Comparison of ENCODE assay signal across 19 mouse cellular contexts in the genomic region with DNA sequence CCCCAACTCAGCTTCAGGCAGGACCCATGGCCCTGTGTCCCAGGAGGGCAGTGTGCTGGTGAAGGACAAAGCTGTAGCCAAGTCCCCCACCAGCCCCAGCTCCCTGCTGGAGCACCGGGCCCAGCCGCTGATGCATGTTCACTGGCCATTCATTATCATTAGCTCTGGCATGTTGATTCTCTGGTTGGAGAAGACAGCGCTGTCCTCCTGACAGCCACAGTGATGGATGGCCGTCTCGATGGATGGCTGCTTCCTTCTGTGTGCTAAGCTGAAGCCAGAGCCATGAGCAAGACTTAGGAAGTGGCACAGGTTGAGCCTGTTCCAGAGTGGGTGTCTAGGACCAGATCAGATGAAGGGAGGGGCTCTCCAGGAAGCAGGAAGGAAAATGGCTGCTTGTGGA. TPM values are rescaled to one million over a fixed set of nuclear protein-coding genes. Genes with fewer than 3 reads are reported as not detected.
DNase-seq lines count a peak whose midpoint lies in the region; ATAC-seq and TF ChIP-seq lines count a peak whose summit lies in the region.
"Had no signal": no experiment of that assay in that cellular context is flagged by ENCODE, and none has a peak within 500 bp of the region (broad histone marks: within the 10 kb centered on the region; RNA-seq: fewer than 3 reads in every experiment).

No protein-coding gene starts in this region.

- H3K9ac ChIP-seq in hindbrain, embryonic 12.5 days: 0 out of 2 replicates have a peak overlapping the region, but pooled peaks have one; percentile 27
- H3K9ac ChIP-seq in neural tube, embryonic 12.5 days: 0 out of 2 replicates have a peak overlapping the region, but pooled peaks have one; percentile 29
- H3K9ac ChIP-seq in forebrain, embryonic 11.5 days (ENCODE audit: low read length): no peak overlapping the region
- H3K9ac ChIP-seq: forebrain, embryonic 13.5 days; intestine, embryonic 15.5 days; midbrain, embryonic 15.5 days had no signal

- WGBS in kidney, adult 2 months: 38% methylated on average over 5 of the region's 5 CpGs
- 18% methylated on average over 5 of the region's 5 CpGs for WGBS in hindbrain, embryonic 12.5 days
- WGBS in neural tube, embryonic 12.5 days: 6% methylated on average over 5 of the region's 5 CpGs
- WGBS in forebrain, embryonic 11.5 days: 69% methylated on average over 5 of the region's 5 CpGs

- no peak for TF ChIP-seq POLR2A in kidney, adult 2 months (IDR thresholded peaks at IDR 0.05; ENCODE audit: low read depth, low read length)

- H3K4me2 ChIP-seq in hindbrain, embryonic 12.5 days (replicated peaks): no peak overlapping the region
- H3K4me2 ChIP-seq in neural tube, embryonic 12.5 days (replicated peaks): peak overlapping the region; percentile 30
- H3K4me2 ChIP-seq in forebrain, embryonic 11.5 days (ENCODE audit: low read depth, low read length, severe bottlenecking): no peak overlapping the region
- H3K4me2 ChIP-seq: forebrain, embryonic 13.5 days; intestine, embryonic 15.5 days; midbrain, embryonic 15.5 days had no signal

- H3K27me3 ChIP-seq in kidney, adult 2 months (replicated peaks; ENCODE audit: control insufficient read depth, insufficient read depth, low read length): no peaks in the 10 kb centered on the region
- peaks cover 17% of the 10 kb centered on the region; the same call in 1 of the 2 replicates for H3K27me3 ChIP-seq in hindbrain, embryonic 12.5 days
- H3K27me3 ChIP-seq in neural tube, embryonic 12.5 days (replicated peaks): no peaks in the 10 kb centered on the region; the same call in 1 of the 2 replicates
- H3K27me3 ChIP-seq in forebrain, embryonic 11.5 days (ENCODE audit: control insufficient read depth, insufficient read depth, low read length): no peaks in the 10 kb centered on the region
- H3K27me3 ChIP-seq: intestine, embryonic 15.5 days; midbrain, embryonic 15.5 days had no signal

- DNase-seq in adrenal gland, postnatal 14 days: peak; percentile 32
- no peak for DNase-seq in adrenal gland, postnatal 25 days
- DNase-seq in kidney, postnatal 4 days: peak; percentile 36 to 49
- DNase-seq in kidney, adult 2 months: no peak
- DNase-seq in forebrain, embryonic 11.5 days (ENCODE audit: low spot score): no peak
- no peak for DNase-seq in gastrocnemius, postnatal 10 days
- DNase-seq: cerebellum, postnatal 25 days; heart, adult 18-20 months; heart, postnatal 14 days; lung, postnatal 4 days; spleen, adult 18-20 months; thymus, postnatal 25 days had no signal

- H3K36me3 ChIP-seq in kidney, adult 2 months (ENCODE audit: control insufficient read depth, insufficient read depth, low read length): no peaks in the 10 kb centered on the region
- no peaks in the 10 kb centered on the region for H3K36me3 ChIP-seq in hindbrain, embryonic 12.5 days
- H3K36me3 ChIP-seq in neural tube, embryonic 12.5 days: no peaks in the 10 kb centered on the region
- no peaks in the 10 kb centered on the region for H3K36me3 ChIP-seq in forebrain, embryonic 11.5 days (ENCODE audit: control insufficient read depth, insufficient read depth, low read length)
- H3K36me3 ChIP-seq: intestine, embryonic 15.5 days; midbrain, embryonic 15.5 days had no signal

- H3K4me3 ChIP-seq in kidney, adult 2 months (ENCODE audit: insufficient read depth, low read depth, low read length): no peak overlapping the region
- no peak overlapping the region for H3K4me3 ChIP-seq in hindbrain, embryonic 12.5 days
- no peak overlapping the region for H3K4me3 ChIP-seq in neural tube, embryonic 12.5 days
- no peak overlapping the region for H3K4me3 ChIP-seq in forebrain, embryonic 11.5 days (ENCODE audit: low read depth, low read length)
- H3K4me3 ChIP-seq: forebrain, embryonic 13.5 days; intestine, embryonic 15.5 days; left cerebral cortex, adult 2 months; midbrain, embryonic 15.5 days had no signal

- H3K9me3 ChIP-seq in hindbrain, embryonic 12.5 days (replicated peaks): no peaks in the 10 kb centered on the region
- no peaks in the 10 kb centered on the region for H3K9me3 ChIP-seq in neural tube, embryonic 12.5 days
- no peaks in the 10 kb centered on the region for H3K9me3 ChIP-seq in forebrain, embryonic 11.5 days (ENCODE audit: control insufficient read depth, low read length)
- H3K9me3 ChIP-seq: forebrain, embryonic 13.5 days; intestine, embryonic 15.5 days; midbrain, embryonic 15.5 days had no signal

- no peak overlapping the region for H3K27ac ChIP-seq in kidney, adult 2 months (ENCODE audit: insufficient read depth, low read depth, low read length)
- H3K27ac ChIP-seq in hindbrain, embryonic 12.5 days: peak overlapping the region; percentile 66
- peak overlapping the region; percentile 37; the same call in 1 of the 2 replicates for H3K27ac ChIP-seq in neural tube, embryonic 12.5 days
- H3K27ac ChIP-seq in forebrain, embryonic 11.5 days (ENCODE audit: low read depth, low read length): no peak overlapping the region
- H3K27ac ChIP-seq: forebrain, embryonic 13.5 days; intestine, embryonic 15.5 days; left cerebral cortex, adult 2 months; midbrain, embryonic 15.5 days had no signal

- peak; percentile 44 for ATAC-seq in hindbrain, embryonic 12.5 days (ENCODE audit: low FRiP score)
- ATAC-seq in neural tube, embryonic 12.5 days (ENCODE audit: low FRiP score, low read depth): peak; percentile 45
- no peak for ATAC-seq in forebrain, embryonic 11.5 days (replicated peaks; ENCODE audit: low FRiP score)
- ATAC-seq: forebrain, embryonic 13.5 days; intestine, embryonic 15.5 days; midbrain, embryonic 15.5 days had no signal

- H3K4me1 ChIP-seq in kidney, adult 2 months (ENCODE audit: control insufficient read depth, insufficient read depth, low read length): peaks cover 5% of the 10 kb centered on the region; the same call in 1 of the 2 replicates
- peaks cover 79% of the 10 kb centered on the region for H3K4me1 ChIP-seq in hindbrain, embryonic 12.5 days
- peaks cover 82% of the 10 kb centered on the region for H3K4me1 ChIP-seq in neural tube, embryonic 12.5 days
- peaks cover 10% of the 10 kb centered on the region; the same call in 1 of the 2 replicates for H3K4me1 ChIP-seq in forebrain, embryonic 11.5 days (replicated peaks; ENCODE audit: control insufficient read depth, insufficient read depth, low read length)

- no peak for TF ChIP-seq CTCF in kidney, adult 2 months (conservative IDR thresholded peaks at IDR 0.05; ENCODE audit: insufficient read depth, insufficient read length, low read depth, low read length)

RNA-seq across cellular contexts. Expression of a gene that starts 30.5 kb away (rescaled TPM):
- total RNA-seq in adrenal gland, postnatal 14 days (2021): 0.90 and 0.96 TPM in 2 replicates
- 2.5 and 3.5 TPM in 2 replicates for total RNA-seq in adrenal gland, postnatal 25 days (2021)
- polyA plus RNA-seq in kidney, adult 2 months (2012; rRNA removed): 0.34 and 0.42 TPM in 2 replicates
- 0.21 and 0.57 TPM in 2 replicates for polyA plus RNA-seq in hindbrain, embryonic 12.5 days (2016; fragmentation: Nextera tagmentation; extraction: Ambion mirVana)
- polyA plus RNA-seq in neural tube, embryonic 12.5 days (2016; fragmentation: Nextera tagmentation; extraction: Ambion mirVana): 0.96 and 1.0 TPM in 2 replicates
- 0.12 TPM in 1 of 2 replicates, not detected in the other for polyA plus RNA-seq in forebrain, embryonic 11.5 days (2014; fragmentation: Nextera tagmentation; extraction: Ambion mirVana)
- under 1 TPM; 0.05 to 0.16 TPM for total RNA-seq in gastrocnemius, postnatal 10 days (2021)
- polyA plus RNA-seq: embryonic facial prominence, embryonic 14.5 days; forebrain, embryonic 13.5 days had no signal

RNA-seq across cellular contexts. Expression of a gene that starts 40.3 kb away (rescaled TPM):
- 592 and 605 TPM in 2 replicates for total RNA-seq in adrenal gland, postnatal 14 days (2021)
- total RNA-seq in adrenal gland, postnatal 25 days (2021): 1,338 and 1,408 TPM in 2 replicates
- polyA plus RNA-seq in kidney, adult 2 months (2012; rRNA removed): 18.0 and 21.0 TPM in 2 replicates
- 15.4 and 18.0 TPM in 2 replicates for polyA plus RNA-seq in hindbrain, embryonic 12.5 days (2016; fragmentation: Nextera tagmentation; extraction: Ambion mirVana)
- polyA plus RNA-seq in neural tube, embryonic 12.5 days (2016; fragmentation: Nextera tagmentation; extraction: Ambion mirVana): 16.4 and 18.9 TPM in 2 replicates
- polyA plus RNA-seq in forebrain, embryonic 11.5 days (2014; fragmentation: Nextera tagmentation; extraction: Ambion mirVana): 13.8 and 15.6 TPM in 2 replicates
- total RNA-seq in gastrocnemius, postnatal 10 days (2021): 1 to 10 TPM; 5.0 to 5.7 TPM

RNA-seq across cellular contexts. Expression of a gene that starts 48.9 kb away (rescaled TPM):
- 26.4 and 30.6 TPM in 2 replicates for total RNA-seq in adrenal gland, postnatal 14 days (2021)
- total RNA-seq in adrenal gland, postnatal 25 days (2021): 37.3 and 38.1 TPM in 2 replicates
- 32.4 and 35.3 TPM in 2 replicates for polyA plus RNA-seq in kidney, adult 2 months (2012; rRNA removed)
- polyA plus RNA-seq in hindbrain, embryonic 12.5 days (2016; fragmentation: Nextera tagmentation; extraction: Ambion mirVana): 19.1 and 21.1 TPM in 2 replicates
- 19.7 and 20.3 TPM in 2 replicates for polyA plus RNA-seq in neural tube, embryonic 12.5 days (2016; fragmentation: Nextera tagmentation; extraction: Ambion mirVana)
- polyA plus RNA-seq in forebrain, embryonic 11.5 days (2014; fragmentation: Nextera tagmentation; extraction: Ambion mirVana): 13.8 and 16.0 TPM in 2 replicates
- total RNA-seq in gastrocnemius, postnatal 10 days (2021): 10 to 100 TPM; 13.7 to 14.8 TPM

RNA-seq across cellular contexts. Expression of a gene that starts 49.3 kb away (rescaled TPM):
- total RNA-seq in adrenal gland, postnatal 14 days (2021): 9.0 and 15.7 TPM in 2 replicates
- total RNA-seq in adrenal gland, postnatal 25 days (2021): 19.9 and 22.3 TPM in 2 replicates
- 13.0 and 14.8 TPM in 2 replicates for polyA plus RNA-seq in kidney, adult 2 months (2012; rRNA removed)
- 9.0 and 10.4 TPM in 2 replicates for polyA plus RNA-seq in hindbrain, embryonic 12.5 days (2016; fragmentation: Nextera tagmentation; extraction: Ambion mirVana)
- polyA plus RNA-seq in neural tube, embryonic 12.5 days (2016; fragmentation: Nextera tagmentation; extraction: Ambion mirVana): 8.6 and 9.7 TPM in 2 replicates
- polyA plus RNA-seq in forebrain, embryonic 11.5 days (2014; fragmentation: Nextera tagmentation; extraction: Ambion mirVana): 8.8 and 9.2 TPM in 2 replicates
- total RNA-seq in gastrocnemius, postnatal 10 days (2021): 1 to 10 TPM; 3.9 to 6.4 TPM

Comparison
In these comparisons a context has a peak if more than half of its experiments do, and no peak if none do; other contexts are left out.
1. DNase-seq: peak in adrenal gland, postnatal 14 days (single experiment) and kidney, postnatal 4 days (2 of 2); none in adrenal gland, postnatal 25 days (single experiment), kidney, adult 2 months (single experiment), forebrain, embryonic 11.5 days (single experiment) and gastrocnemius, postnatal 10 days (single experiment).
2. H3K27ac ChIP-seq: peak in hindbrain, embryonic 12.5 days (single experiment) and neural tube, embryonic 12.5 days (single experiment); none in kidney, adult 2 months (single experiment) and forebrain, embryonic 11.5 days (single experiment).